22 mouse cellular contexts compared by ENCODE assay signal in the genomic region with DNA sequence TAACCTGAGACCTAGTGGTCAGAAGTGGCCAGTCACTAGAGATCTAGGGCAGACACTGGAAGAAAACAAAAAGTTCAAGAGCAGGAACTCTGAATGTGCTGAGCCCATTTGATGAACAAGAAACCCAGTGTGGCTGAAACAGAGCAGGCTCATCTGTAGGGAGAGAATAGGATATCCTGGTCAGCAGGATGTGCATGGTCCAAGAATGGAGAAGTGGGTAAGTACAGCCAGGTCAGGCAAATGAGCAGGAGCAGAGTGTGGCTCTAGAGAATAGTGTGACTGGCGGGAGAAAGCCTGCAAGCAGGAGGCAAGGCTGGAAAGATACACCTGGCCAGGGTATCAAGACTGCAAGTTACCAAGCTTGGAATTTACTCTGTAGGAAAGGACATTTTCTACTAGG. TPM values are rescaled to one million over a fixed set of nuclear protein-coding genes. Genes with fewer than 3 reads are reported as not detected.
DNase-seq lines count a peak whose midpoint lies in the region; ATAC-seq and TF ChIP-seq lines count a peak whose summit lies in the region.
"Had no signal": no experiment of that assay in that cellular context is flagged by ENCODE, and none has a peak within 500 bp of the region (broad histone marks: within the 10 kb centered on the region; RNA-seq: fewer than 3 reads in every experiment).

No protein-coding gene starts in this region.

- H3K36me3 ChIP-seq in kidney, embryonic 16.5 days (ENCODE audit: insufficient read depth, low read length): no peaks in the 10 kb centered on the region
- no peaks in the 10 kb centered on the region for H3K36me3 ChIP-seq in kidney, adult 2 months (ENCODE audit: control insufficient read depth, insufficient read depth, low read length)
- H3K36me3 ChIP-seq in liver, embryonic 15.5 days (replicated peaks): no peaks in the 10 kb centered on the region
- H3K36me3 ChIP-seq in liver, embryonic 11.5 days (ENCODE audit: control insufficient read depth, insufficient read depth, low read length): no peaks in the 10 kb centered on the region
- H3K36me3 ChIP-seq: embryonic facial prominence, embryonic 15.5 days; forebrain, embryonic 10.5 days; heart, embryonic 12.5 days; hindbrain, embryonic 15.5 days had no signal

- H3K4me2 ChIP-seq in kidney, embryonic 16.5 days (replicated peaks; ENCODE audit: low read depth, low read length): no peak overlapping the region
- H3K4me2 ChIP-seq in liver, embryonic 15.5 days: no peak overlapping the region
- no peak overlapping the region for H3K4me2 ChIP-seq in liver, embryonic 11.5 days
- H3K4me2 ChIP-seq: embryonic facial prominence, embryonic 15.5 days; heart, embryonic 12.5 days; hindbrain, embryonic 15.5 days had no signal

- TF ChIP-seq CTCF in kidney, adult 2 months (conservative IDR thresholded peaks at IDR 0.05; ENCODE audit: insufficient read depth, insufficient read length, low read depth, low read length): no peak

- WGBS in kidney, embryonic 16.5 days: 75% methylated on average over 1 of the region's 1 CpGs
- 92% methylated on average over 1 of the region's 1 CpGs for WGBS in kidney, adult 2 months
- 29% methylated on average over 1 of the region's 1 CpGs for WGBS in liver, embryonic 15.5 days (ENCODE audit: insufficient replicate concordance)
- WGBS in liver, embryonic 11.5 days: 53% methylated on average over 1 of the region's 1 CpGs

- TF ChIP-seq POLR2A in kidney, adult 2 months (IDR thresholded peaks at IDR 0.05; ENCODE audit: low read depth, low read length): no peak

- no peak for DNase-seq in kidney, adult 2 months
- no peak for DNase-seq in liver, embryonic 11.5 days (ENCODE audit: low spot score)
- no peak for DNase-seq in urinary bladder, adult 2 months (ENCODE audit: low spot score)
- no peak for DNase-seq in adrenal gland, postnatal 14 days
- DNase-seq: cerebellum, adult 18-20 months; cerebellum, adult 9-11 months; cerebellum, postnatal 36 days; embryo, embryonic 11 days had no signal

- no peaks in the 10 kb centered on the region for H3K27me3 ChIP-seq in kidney, embryonic 16.5 days (ENCODE audit: insufficient read depth, low read length)
- no peaks in the 10 kb centered on the region for H3K27me3 ChIP-seq in kidney, adult 2 months (replicated peaks; ENCODE audit: control insufficient read depth, insufficient read depth, low read length)
- no peaks in the 10 kb centered on the region for H3K27me3 ChIP-seq in liver, embryonic 15.5 days
- H3K27me3 ChIP-seq in liver, embryonic 11.5 days (replicated peaks; ENCODE audit: control insufficient read depth, insufficient read depth, low read length): no peaks in the 10 kb centered on the region
- H3K27me3 ChIP-seq: CH12.LX; embryonic facial prominence, embryonic 15.5 days; heart, embryonic 12.5 days; hindbrain, embryonic 15.5 days; Patski had no signal

- no peaks in the 10 kb centered on the region for H3K9me3 ChIP-seq in kidney, embryonic 16.5 days (ENCODE audit: low read length)
- H3K9me3 ChIP-seq in liver, embryonic 15.5 days (replicated peaks): no peaks in the 10 kb centered on the region
- H3K9me3 ChIP-seq in liver, embryonic 11.5 days (ENCODE audit: control insufficient read depth, low read length): no peaks in the 10 kb centered on the region
- H3K9me3 ChIP-seq: embryonic facial prominence, embryonic 15.5 days; forebrain, embryonic 10.5 days; heart, embryonic 12.5 days; hindbrain, embryonic 15.5 days had no signal

- H3K4me1 ChIP-seq in kidney, embryonic 16.5 days (ENCODE audit: insufficient read depth, low read length): peaks cover 22% of the 10 kb centered on the region
- H3K4me1 ChIP-seq in kidney, adult 2 months (ENCODE audit: control insufficient read depth, insufficient read depth, low read length): 0 out of 2 replicates have a peak, but pooled peaks cover 3% of the 10 kb centered on the region
- H3K4me1 ChIP-seq in liver, embryonic 15.5 days (replicated peaks): peaks cover 45% of the 10 kb centered on the region
- H3K4me1 ChIP-seq in liver, embryonic 11.5 days (replicated peaks; ENCODE audit: control insufficient read depth, insufficient read depth, low read length): peaks cover 15% of the 10 kb centered on the region; the same call in 1 of the 2 replicates
- H3K4me1 ChIP-seq: embryonic facial prominence, embryonic 15.5 days had no signal

- no peak for ATAC-seq in kidney, embryonic 16.5 days (ENCODE audit: low FRiP score, low TSS enrichment)
- no peak for ATAC-seq in liver, embryonic 15.5 days (ENCODE audit: insufficient read depth)
- no peak for ATAC-seq in liver, embryonic 11.5 days (replicated peaks; ENCODE audit: low FRiP score)
- peak; percentile 60 for ATAC-seq in granulocyte monocyte progenitor cell, adult 5-6 weeks (replicated peaks; ENCODE audit: poor library complexity, severe bottlenecking)
- ATAC-seq in megakaryocyte progenitor cell, adult 5-6 weeks (replicated peaks; ENCODE audit: poor library complexity): peak; percentile 55
- ATAC-seq: activated CD4-positive, CD25-positive, alpha-beta regulatory T cell, adult 4 months; forebrain, embryonic 14.5 days; Patski had no signal

- no peak overlapping the region for H3K4me3 ChIP-seq in kidney, embryonic 16.5 days (ENCODE audit: low read length)
- H3K4me3 ChIP-seq in kidney, adult 2 months (ENCODE audit: insufficient read depth, low read depth, low read length): no peak overlapping the region
- no peak overlapping the region for H3K4me3 ChIP-seq in liver, embryonic 15.5 days (replicated peaks)
- H3K4me3 ChIP-seq in liver, embryonic 11.5 days (ENCODE audit: low read depth, low read length): no peak overlapping the region
- H3K4me3 ChIP-seq: embryonic facial prominence, embryonic 15.5 days; erythroblast, embryonic 14.5 days; forebrain, embryonic 10.5 days; gastrocnemius, adult 2 months; heart, embryonic 12.5 days; hindbrain, embryonic 15.5 days had no signal

- H3K27ac ChIP-seq in kidney, embryonic 16.5 days (ENCODE audit: low read length): peak overlapping the region; percentile 48; the same call in 1 of the 2 replicates
- no peak overlapping the region for H3K27ac ChIP-seq in kidney, adult 2 months (ENCODE audit: insufficient read depth, low read depth, low read length)
- H3K27ac ChIP-seq in liver, embryonic 15.5 days (replicated peaks): 0 out of 2 replicates have a peak overlapping the region, but pooled peaks have one; percentile 41
- H3K27ac ChIP-seq in liver, embryonic 11.5 days (ENCODE audit: low read depth, low read length): no peak overlapping the region
- H3K27ac ChIP-seq: embryonic facial prominence, embryonic 15.5 days; forebrain, embryonic 10.5 days; gastrocnemius, adult 2 months; hindbrain, embryonic 15.5 days had no signal

- no peak overlapping the region for H3K9ac ChIP-seq in kidney, embryonic 16.5 days (replicated peaks; ENCODE audit: low read length)
- no peak overlapping the region for H3K9ac ChIP-seq in liver, embryonic 15.5 days
- H3K9ac ChIP-seq in liver, embryonic 11.5 days (ENCODE audit: low read depth, low read length): no peak overlapping the region
- H3K9ac ChIP-seq: embryonic facial prominence, embryonic 15.5 days; heart, embryonic 12.5 days; hindbrain, embryonic 15.5 days had no signal

RNA-seq across cellular contexts. Expression of a gene that starts 7.4 kb away (rescaled TPM):
- 6.3 and 8.6 TPM in 2 replicates for polyA plus RNA-seq in kidney, embryonic 16.5 days (2015; fragmentation: Nextera tagmentation; extraction: Ambion mirVana)
- 2.0 and 6.6 TPM in 2 replicates for polyA plus RNA-seq in kidney, adult 2 months (2012; rRNA removed)
- polyA plus RNA-seq in liver, embryonic 15.5 days (2015; fragmentation: Nextera tagmentation; extraction: Ambion mirVana): 23.8 and 24.1 TPM in 2 replicates
- polyA plus RNA-seq in liver, embryonic 11.5 days (2014; fragmentation: Nextera tagmentation; extraction: Ambion mirVana): 25.7 and 26.9 TPM in 2 replicates
- total RNA-seq in granulocyte monocyte progenitor cell, adult 5-6 weeks (2014; fragmentation: Nextera tagmentation): not detected in 2 replicates
- total RNA-seq in granulocyte monocyte progenitor cell, adult 5-6 weeks (2017): not detected in 2 replicates
- total RNA-seq in megakaryocyte progenitor cell, adult 5-6 weeks (2015): 0.10 TPM in 1 of 2 replicates, not detected in the other
- total RNA-seq in megakaryocyte progenitor cell, adult 5-6 weeks (2017): not detected in 2 replicates
- polyA plus RNA-seq in urinary bladder, adult 2 months (2012; rRNA removed): 23.2 and 32.3 TPM in 2 replicates
- total RNA-seq in adrenal gland, postnatal 14 days (2021): 13.2 and 18.8 TPM in 2 replicates
- total RNA-seq: CH12.LX had no signal
- polyA plus RNA-seq: activated CD4-positive, CD25-positive, alpha-beta regulatory T cell, adult 4 months; Patski had no signal

RNA-seq across cellular contexts. Expression of a gene that starts 11.3 kb away (rescaled TPM):
- polyA plus RNA-seq in kidney, embryonic 16.5 days (2015; fragmentation: Nextera tagmentation; extraction: Ambion mirVana): 30.3 and 32.2 TPM in 2 replicates
- polyA plus RNA-seq in kidney, adult 2 months (2012; rRNA removed): 11.4 and 19.3 TPM in 2 replicates
- 24.7 and 29.0 TPM in 2 replicates for polyA plus RNA-seq in liver, embryonic 15.5 days (2015; fragmentation: Nextera tagmentation; extraction: Ambion mirVana)
- polyA plus RNA-seq in liver, embryonic 11.5 days (2014; fragmentation: Nextera tagmentation; extraction: Ambion mirVana): 35.0 and 41.0 TPM in 2 replicates
- total RNA-seq in granulocyte monocyte progenitor cell, adult 5-6 weeks (2014; fragmentation: Nextera tagmentation): 19.0 and 33.8 TPM in 2 replicates
- 40.7 and 47.4 TPM in 2 replicates for total RNA-seq in granulocyte monocyte progenitor cell, adult 5-6 weeks (2017)
- 20.1 and 34.9 TPM in 2 replicates for total RNA-seq in megakaryocyte progenitor cell, adult 5-6 weeks (2015)
- total RNA-seq in megakaryocyte progenitor cell, adult 5-6 weeks (2017): 26.2 and 35.4 TPM in 2 replicates
- 32.1 and 34.0 TPM in 2 replicates for polyA plus RNA-seq in urinary bladder, adult 2 months (2012; rRNA removed)
- total RNA-seq in adrenal gland, postnatal 14 days (2021): 38.8 and 46.1 TPM in 2 replicates

Comparison
In these comparisons a context has a peak if more than half of its experiments do, and no peak if none do; other contexts are left out.
1. H3K27ac ChIP-seq: peak in kidney, embryonic 16.5 days (single experiment) and liver, embryonic 15.5 days (single experiment); none in kidney, adult 2 months (single experiment) and liver, embryonic 11.5 days (single experiment).
2. ATAC-seq: peak in granulocyte monocyte progenitor cell, adult 5-6 weeks (single experiment) and megakaryocyte progenitor cell, adult 5-6 weeks (single experiment); none in kidney, embryonic 16.5 days (single experiment), liver, embryonic 15.5 days (single experiment) and liver, embryonic 11.5 days (single experiment).